Mouse (Mus musculus) gastrocnemius, postnatal 25 days (tissue): ENCODE measurements around the gene Pigc. TPM values are rescaled to one million over a fixed set of nuclear protein-coding genes. Genes with fewer than 3 reads are reported as not detected.

Experiments used
- DNase-seq: peaks from one replicate; pipeline ENCODE4 v3.0.0; 2022
- long read RNA-seq, 2 experiments: library from polyadenylated mRNA; stranded (forward); transcript quantifications; one replicate each; pipeline ENCODE4 v2.0.0; 2021
- total RNA-seq, 2 experiments: library from RNA; stranded (reverse); gene quantifications; 1 replicate in 1 of 2; 2 replicates in 1 of 2; pipeline ENCODE4 v1.2.3; 2021

The Pigc gene
- total RNA-seq: 10 to 100 TPM; 15.1 to 16.4 TPM
- long read RNA-seq, experiment 1, full-length matches to known transcripts: 13 of 15 reads
- long read RNA-seq, experiment 1, partial matches to known transcripts: 0 of 15 reads
- long read RNA-seq, experiment 1, other reads (novel, unspliced or antisense): 2 of 15 reads
- long read RNA-seq, experiment 2, full-length matches to known transcripts: 16 of 20 reads
- long read RNA-seq, experiment 2, partial matches to known transcripts: 0 of 20 reads
- long read RNA-seq, experiment 2, other reads (novel, unspliced or antisense): 4 of 20 reads

- DNase-seq: peak; percentile 93
Measured at GRCm38 (mm10) chr1:161968589-161969407, at the start of gene Pigc. Pigc (plus strand) TSS chr1:161969186.

- no peak for DNase-seq
Measured at GRCm38 (mm10) chr1:161919594-161919993, 49.4 kb upstream of the Pigc start.

- no peak for DNase-seq
Measured at GRCm38 (mm10) chr1:161920475-161921454, 48.2 kb upstream of the Pigc start.

- DNase-seq: no peak
Measured at GRCm38 (mm10) chr1:161921928-161922327, 47.1 kb upstream of the Pigc start.

GRCm38 (mm10) chr1:161924321-161924720, 44.7 kb upstream of the Pigc start:
- DNase-seq: no peak

- DNase-seq: no peak
Measured at GRCm38 (mm10) chr1:161925281-161925805, 43.6 kb upstream of the Pigc start.

- DNase-seq: no peak
Measured at GRCm38 (mm10) chr1:161927976-161928375, 41.0 kb upstream of the Pigc start.

GRCm38 (mm10) chr1:161931313-161931712, 37.7 kb upstream of the Pigc start:
- no peak for DNase-seq

GRCm38 (mm10) chr1:161931817-161932216, 37.2 kb upstream of the Pigc start:
- DNase-seq: no peak

GRCm38 (mm10) chr1:161932286-161932685, 36.7 kb upstream of the Pigc start:
- no peak for DNase-seq

- no peak for DNase-seq
Measured at GRCm38 (mm10) chr1:161942082-161942481, 26.9 kb upstream of the Pigc start.

- DNase-seq: no peak
Measured at GRCm38 (mm10) chr1:161951009-161951779, 17.8 kb upstream of the Pigc start.

- DNase-seq: no peak
Measured at GRCm38 (mm10) chr1:161952599-161952998, 16.4 kb upstream of the Pigc start.

GRCm38 (mm10) chr1:161955846-161956245, 13.1 kb upstream of the Pigc start:
- no peak for DNase-seq

GRCm38 (mm10) chr1:161957964-161958950, 10.7 kb upstream of the Pigc start:
- no peak for DNase-seq

- no peak for DNase-seq
Measured at GRCm38 (mm10) chr1:161962465-161963377, 6.3 kb upstream of the Pigc start.

GRCm38 (mm10) chr1:161967936-161968335, 1.1 kb upstream of the Pigc start:
- no peak for DNase-seq

- no peak for DNase-seq
Measured at GRCm38 (mm10) chr1:161970874-161971273, 1.9 kb downstream of the Pigc start.

GRCm38 (mm10) chr1:161972233-161972632, 3.2 kb downstream of the Pigc start:
- no peak for DNase-seq
